Mouse (Mus musculus): Measurements from ENCODE around the gene Mrps25.

DNA sequence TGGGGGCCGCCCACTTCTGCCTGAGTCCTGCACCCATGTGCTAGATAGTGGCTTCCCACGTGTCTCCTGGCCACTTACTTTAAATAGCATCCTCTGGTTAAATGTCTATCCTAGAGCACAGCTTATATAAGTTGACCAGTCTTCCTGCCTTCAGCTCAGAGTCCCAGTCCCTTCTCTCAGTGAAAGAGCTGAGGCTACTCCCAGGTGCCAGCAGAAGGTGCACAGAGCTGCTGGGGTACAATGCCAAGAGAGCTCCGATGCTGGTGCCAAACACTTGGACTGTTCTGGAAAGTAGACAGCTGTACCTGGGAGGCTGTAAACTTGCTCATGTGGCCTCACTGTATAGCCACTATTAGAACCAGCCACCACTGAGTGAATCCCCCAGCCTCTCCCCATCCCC, 38.2 kb upstream of the Mrps25 start:
- no peak for TF ChIP-seq POLR2A (IDR thresholded peaks at IDR 0.05; ENCODE audit: low read depth, low read length)
- no peak for TF ChIP-seq CTCF (IDR thresholded peaks at IDR 0.05; ENCODE audit: borderline replicate concordance, insufficient read depth, low read length)
